Comparison of ENCODE assay signal across 9 mouse cellular contexts in genomic region chr1:171221281-171222193, GRCm38 (mm10). TPM values are rescaled to one million over a fixed set of nuclear protein-coding genes. Genes with fewer than 3 reads are reported as not detected.
DNase-seq lines count a peak whose midpoint lies in the region; ATAC-seq and TF ChIP-seq lines count a peak whose summit lies in the region.
"Had no signal": no experiment of that assay in that cellular context is flagged by ENCODE, and none has a peak within 500 bp of the region (broad histone marks: within the 10 kb centered on the region; RNA-seq: fewer than 3 reads in every experiment).

No protein-coding gene starts in this region.

- H3K4me3 ChIP-seq in testis, adult 2 months (ENCODE audit: control insufficient read depth, low read depth, low read length) = peak overlapping the region; percentile 85
- H3K4me3 ChIP-seq in forebrain, embryonic 13.5 days = peak overlapping the region; percentile 58
- peak overlapping the region; percentile 60 for H3K4me3 ChIP-seq in midbrain, postnatal 0 days (ENCODE audit: low read depth, low read length)

- no peak overlapping the region for H3K27ac ChIP-seq in testis, adult 2 months (ENCODE audit: control insufficient read depth, insufficient read depth, low read depth, low read length)
- no peak overlapping the region for H3K27ac ChIP-seq in forebrain, embryonic 13.5 days
- peak overlapping the region; percentile 32; the same call in 1 of the 2 replicates for H3K27ac ChIP-seq in midbrain, postnatal 0 days (ENCODE audit: low read depth, low read length)

- H3K4me2 ChIP-seq in forebrain, embryonic 13.5 days = peak overlapping the region; percentile 89
- peak overlapping the region; percentile 71 for H3K4me2 ChIP-seq in midbrain, postnatal 0 days (ENCODE audit: low read depth, low read length, poor library complexity, severe bottlenecking)

- H3K9ac ChIP-seq in forebrain, embryonic 13.5 days = peak overlapping the region; percentile 63
- peak overlapping the region; percentile 50 for H3K9ac ChIP-seq in midbrain, postnatal 0 days (replicated peaks; ENCODE audit: low read length, poor library complexity, severe bottlenecking)

- peak; percentile 46 for DNase-seq in cerebellum, adult 11 months
- no peak for DNase-seq in cerebellum, adult 8-10 months
- DNase-seq in testis, postnatal 14 days (ENCODE audit: low spot score) = no peak
- peak; percentile 45 for DNase-seq in kidney, postnatal 10 days
- no peak for DNase-seq in midbrain, postnatal 0 days (ENCODE audit: low spot score)
- no peak for DNase-seq in layer of hippocampus, adult 9-10 months (ENCODE audit: low spot score)

- no peak; the same call in 1 of the 2 replicates for ATAC-seq in forebrain, embryonic 13.5 days
- peak; percentile 0; the same call in 1 of the 2 replicates for ATAC-seq in midbrain, postnatal 0 days (ENCODE audit: low FRiP score)

- no peak for TF ChIP-seq POLR2A in testis, adult 2 months (IDR thresholded peaks at IDR 0.05; ENCODE audit: control insufficient read depth, low read depth, low read length)

- TF ChIP-seq CTCF in testis, adult 2 months (IDR thresholded peaks at IDR 0.05; ENCODE audit: control insufficient read depth, insufficient read depth, insufficient replicate concordance, low read depth, low read length) = no peak
- TF ChIP-seq CTCF in midbrain, postnatal 0 days (IDR thresholded peaks at IDR 0.05) = no peak

- H3K4me1 ChIP-seq in testis, adult 2 months (ENCODE audit: control insufficient read depth, insufficient read depth, low read length) = peaks cover 11% of the 10 kb centered on the region
- peaks cover 18% of the 10 kb centered on the region for H3K4me1 ChIP-seq in forebrain, embryonic 13.5 days
- peaks cover 6% of the 10 kb centered on the region for H3K4me1 ChIP-seq in midbrain, postnatal 0 days (ENCODE audit: insufficient read depth, low read length)

- WGBS in forebrain, embryonic 13.5 days = 7% methylated on average over 22 of the region's 22 CpGs
- WGBS in midbrain, postnatal 0 days = 5% methylated on average over 22 of the region's 22 CpGs

- no peaks in the 10 kb centered on the region for H3K9me3 ChIP-seq in forebrain, embryonic 13.5 days (replicated peaks)
- no peaks in the 10 kb centered on the region for H3K9me3 ChIP-seq in midbrain, postnatal 0 days (ENCODE audit: low read length)

- no peaks in the 10 kb centered on the region for H3K27me3 ChIP-seq in testis, adult 2 months (ENCODE audit: control insufficient read depth, insufficient read depth, low read length)
- no peaks in the 10 kb centered on the region for H3K27me3 ChIP-seq in forebrain, embryonic 13.5 days
- no peaks in the 10 kb centered on the region for H3K27me3 ChIP-seq in midbrain, postnatal 0 days (ENCODE audit: insufficient read depth, low read length)

- H3K36me3 ChIP-seq in testis, adult 2 months (ENCODE audit: control insufficient read depth, insufficient read depth, low read length) = no peaks in the 10 kb centered on the region
- peaks cover 26% of the 10 kb centered on the region for H3K36me3 ChIP-seq in forebrain, embryonic 13.5 days (ENCODE audit: poor library complexity, severe bottlenecking)
- H3K36me3 ChIP-seq in midbrain, postnatal 0 days (ENCODE audit: insufficient read depth, low read length) = peaks cover 26% of the 10 kb centered on the region; the same call in 1 of the 2 replicates

RNA-seq across cellular contexts. Expression of gene Tomm40l, which starts 0.8 kb away (rescaled TPM):
- polyA plus RNA-seq in testis, adult 2 months (2012; rRNA removed) = 4.5 and 6.5 TPM in 2 replicates
- 33.8 and 43.0 TPM in 2 replicates for polyA plus RNA-seq in forebrain, embryonic 13.5 days (2015; fragmentation: Nextera tagmentation; extraction: Ambion mirVana)
- 49.8 and 57.6 TPM in 2 replicates for total RNA-seq in midbrain, postnatal 0 days (2014; rRNA removed)
- 33.9 and 44.6 TPM in 2 replicates for polyA plus RNA-seq in midbrain, postnatal 0 days (2015; fragmentation: Nextera tagmentation; extraction: Ambion mirVana)

RNA-seq across cellular contexts. Expression of gene Apoa2, which starts 3.3 kb away (rescaled TPM):
- polyA plus RNA-seq in testis, adult 2 months (2012; rRNA removed) = 8.0 and 8.3 TPM in 2 replicates
- polyA plus RNA-seq in forebrain, embryonic 13.5 days (2015; fragmentation: Nextera tagmentation; extraction: Ambion mirVana) = 2.6 and 8.3 TPM in 2 replicates
- total RNA-seq in midbrain, postnatal 0 days (2014; rRNA removed) = 3.7 TPM in 1 of 2 replicates, not detected in the other
- polyA plus RNA-seq in midbrain, postnatal 0 days (2015; fragmentation: Nextera tagmentation; extraction: Ambion mirVana) = 5.2 and 7.2 TPM in 2 replicates

RNA-seq across cellular contexts. Expression of gene Nr1i3, which starts 7.8 kb away (rescaled TPM):
- 0.04 and 0.16 TPM in 2 replicates for polyA plus RNA-seq in testis, adult 2 months (2012; rRNA removed)
- polyA plus RNA-seq in forebrain, embryonic 13.5 days (2015; fragmentation: Nextera tagmentation; extraction: Ambion mirVana) = 0.32 and 0.37 TPM in 2 replicates
- total RNA-seq in midbrain, postnatal 0 days (2014; rRNA removed) = 0.11 TPM in 1 of 2 replicates, not detected in the other
- polyA plus RNA-seq in midbrain, postnatal 0 days (2015; fragmentation: Nextera tagmentation; extraction: Ambion mirVana) = 0.19 and 0.23 TPM in 2 replicates
- total RNA-seq: heart, postnatal 10 days had no signal

RNA-seq across cellular contexts. Expression of gene Fcer1g, which starts 12.6 kb away (rescaled TPM):
- polyA plus RNA-seq in testis, adult 2 months (2012; rRNA removed) = 5.8 and 8.2 TPM in 2 replicates
- polyA plus RNA-seq in forebrain, embryonic 13.5 days (2015; fragmentation: Nextera tagmentation; extraction: Ambion mirVana) = 12.3 and 12.8 TPM in 2 replicates
- total RNA-seq in midbrain, postnatal 0 days (2014; rRNA removed) = 21.3 and 25.9 TPM in 2 replicates
- 30.5 and 31.1 TPM in 2 replicates for polyA plus RNA-seq in midbrain, postnatal 0 days (2015; fragmentation: Nextera tagmentation; extraction: Ambion mirVana)

RNA-seq across cellular contexts. Expression of gene Pcp4l1, which starts 25.5 kb away (rescaled TPM):
- polyA plus RNA-seq in testis, adult 2 months (2012; rRNA removed) = 2.9 and 4.6 TPM in 2 replicates
- polyA plus RNA-seq in forebrain, embryonic 13.5 days (2015; fragmentation: Nextera tagmentation; extraction: Ambion mirVana) = 6.2 and 8.8 TPM in 2 replicates
- total RNA-seq in midbrain, postnatal 0 days (2014; rRNA removed) = 16.9 and 22.1 TPM in 2 replicates
- 24.1 and 29.1 TPM in 2 replicates for polyA plus RNA-seq in midbrain, postnatal 0 days (2015; fragmentation: Nextera tagmentation; extraction: Ambion mirVana)

Comparison
In these comparisons a context has a peak if more than half of its experiments do, and no peak if none do; other contexts are left out.
1. DNase-seq: peak in cerebellum, adult 11 months (single experiment) and kidney, postnatal 10 days (single experiment); none in cerebellum, adult 8-10 months (single experiment), testis, postnatal 14 days (single experiment), midbrain, postnatal 0 days (single experiment) and layer of hippocampus, adult 9-10 months (single experiment).
2. Peak in every context shown above with its lines, with median percentiles within 50 percentile points of each other: H3K4me3 ChIP-seq.